Mouse (Mus musculus) regulatory T cell (primary cell): ENCODE measurements at regions not wholly inside any gene's neighbourhood (a gene's known extent, or its start where the extent isn't known, plus 50 kb on each side); places are given as distances from the start of the nearest gene placed in this dataset.

ENCODE experiments used
- in situ Hi-C: fragments of 300-600 bp; cut with MboI, MseI; formaldehyde crosslinking; loops from one replicate; pipeline ENCODE4 v1.15.1; 2025; ENCODE audit warnings: high pct_unique_total_duplicates

- in situ Hi-C loops: no loop called here
Measured at GRCm38 (mm10) chr5:119389384-119389783, 281.1 kb upstream of the Tbx3 start.

- in situ Hi-C loops: no loop called here
Measured at GRCm38 (mm10) chr5:119389857-119390256, 280.6 kb upstream of the Tbx3 start.

GRCm38 (mm10) chr5:119398475-119398874, 272.0 kb upstream of the Tbx3 start:
- in situ Hi-C loops: no loop called here

- in situ Hi-C loops: no loop called here
Measured at GRCm38 (mm10) chr5:119400223-119400935, 270.1 kb upstream of the Tbx3 start.

- in situ Hi-C loops: no loop called here
Measured at GRCm38 (mm10) chr5:119401915-119402314, 268.6 kb upstream of the Tbx3 start.

GRCm38 (mm10) chr5:119402651-119403050, 267.8 kb upstream of the Tbx3 start:
- in situ Hi-C loops: no loop called here

GRCm38 (mm10) chr5:119410966-119411365, 259.5 kb upstream of the Tbx3 start:
- in situ Hi-C loops: no loop called here

GRCm38 (mm10) chr5:119415835-119416234, 254.6 kb upstream of the Tbx3 start:
- in situ Hi-C loops: no loop called here

- in situ Hi-C loops: no loop called here
Measured at GRCm38 (mm10) chr5:119418486-119418885, 252.0 kb upstream of the Tbx3 start.

- in situ Hi-C loops: no loop called here
Measured at GRCm38 (mm10) chr5:119427511-119428019, 242.9 kb upstream of the Tbx3 start.

GRCm38 (mm10) chr5:119431271-119431756, 239.2 kb upstream of the Tbx3 start:
- in situ Hi-C loops: no loop called here

GRCm38 (mm10) chr5:119434572-119434971, 235.9 kb upstream of the Tbx3 start:
- in situ Hi-C loops: no loop called here

GRCm38 (mm10) chr5:119448494-119448893, 222.0 kb upstream of the Tbx3 start:
- in situ Hi-C loops: no loop called here

- in situ Hi-C loops: no loop called here
Measured at GRCm38 (mm10) chr5:119449166-119449565, 221.3 kb upstream of the Tbx3 start.

- in situ Hi-C loops: no loop called here
Measured at GRCm38 (mm10) chr5:119459751-119460150, 210.7 kb upstream of the Tbx3 start.

- in situ Hi-C loops: no loop called here
Measured at GRCm38 (mm10) chr5:119462659-119463530, 207.6 kb upstream of the Tbx3 start.

- in situ Hi-C loops: no loop called here
Measured at GRCm38 (mm10) chr5:119464553-119464952, 205.9 kb upstream of the Tbx3 start.

GRCm38 (mm10) chr5:119467346-119468085, 203.0 kb upstream of the Tbx3 start:
- in situ Hi-C loops: no loop called here

- in situ Hi-C loops: no loop called here
Measured at GRCm38 (mm10) chr5:119477926-119478325, 192.5 kb upstream of the Tbx3 start.

- in situ Hi-C loops: no loop called here
Measured at GRCm38 (mm10) chr5:119478331-119478730, 192.1 kb upstream of the Tbx3 start.
